Mouse (Mus musculus) adrenal gland, postnatal 25 days (tissue): ENCODE measurements around the gene Gm44973. TPM values are rescaled to one million over a fixed set of nuclear protein-coding genes. Genes with fewer than 3 reads are reported as not detected.
"Not testable (repeated sequence)": the region's sequence is repeated elsewhere in the genome, so short reads cannot be mapped to it uniquely, and the experiment has no call there.

Experiments used
- DNase-seq: peaks from one replicate; pipeline ENCODE4 v3.0.0; 2021; ENCODE audit warnings: mixed read lengths
- total RNA-seq: library from RNA; stranded (reverse); gene quantifications from 2 replicates; pipeline ENCODE4 v1.2.3, GENCODE M21; 2021

Gene Gm44973
- total RNA-seq, 1 experiment from 2014 or later = not detected

GRCm38 (mm10) chr7:5016920-5017319 is 1.6 kb downstream of the Gm44973 start:
- DNase-seq = no peak

DNA sequence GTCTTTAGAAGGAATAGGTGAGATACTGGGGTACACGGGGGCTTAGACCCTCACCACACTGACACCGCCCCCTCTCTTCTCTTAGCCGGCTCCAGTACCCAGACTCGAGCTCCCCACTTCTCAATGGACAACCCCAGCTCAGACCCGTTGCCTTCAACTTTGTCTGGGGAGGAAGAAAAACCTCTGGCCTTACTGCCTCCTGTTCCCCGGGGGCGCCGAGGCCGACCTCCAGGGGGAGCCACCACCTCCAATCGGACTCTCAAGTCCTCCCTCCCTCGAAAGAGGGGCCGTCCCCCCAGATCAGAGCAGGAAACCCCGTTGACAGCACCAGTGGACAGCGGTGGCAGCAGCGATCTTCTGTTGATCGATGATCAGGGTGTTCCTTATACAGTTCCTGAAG is 2.1 kb downstream of the Gm44973 start:
- peak; percentile 20 for DNase-seq

GRCm38 (mm10) chr7:5017931-5018330 is 2.6 kb downstream of the Gm44973 start:
- no peak for DNase-seq

- not testable (repeated sequence) for DNase-seq
These were observed 4.3 kb downstream of the Gm44973 start for GRCm38 (mm10) chr7:5019576-5019975.

DNA sequence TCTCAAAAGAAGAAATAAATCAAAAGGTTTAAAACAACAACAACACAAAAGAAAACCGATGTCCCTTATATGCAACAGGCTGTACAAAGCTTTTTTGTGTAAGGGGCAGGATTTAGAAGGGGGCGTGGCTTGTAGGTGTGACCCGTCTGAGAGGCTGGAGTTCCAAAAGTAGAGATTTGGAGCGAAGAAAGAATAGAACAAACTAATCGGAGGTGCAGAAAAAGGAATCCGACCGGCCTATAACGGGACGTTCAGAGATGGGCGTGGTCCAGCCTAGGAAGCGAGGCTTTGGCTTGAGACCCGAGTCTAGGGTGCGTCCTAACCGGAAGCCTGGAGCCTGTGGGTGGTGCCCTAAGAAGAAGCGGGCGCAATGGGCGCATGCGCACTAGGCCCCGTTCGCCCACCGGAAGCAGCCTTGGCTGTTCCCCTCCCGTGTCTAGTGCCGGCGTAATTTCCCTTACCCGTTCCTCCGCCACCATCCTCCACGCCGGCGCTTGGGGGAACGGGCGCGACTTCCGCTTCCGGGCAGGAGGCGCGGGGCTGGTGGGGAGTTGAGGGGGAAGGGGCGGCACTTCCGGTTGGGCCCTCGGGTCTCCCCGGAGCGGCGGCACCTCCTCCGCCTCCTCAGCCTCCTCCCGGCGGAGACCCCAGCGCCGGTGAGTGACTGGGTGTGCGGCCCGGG is 4.8 kb downstream of the Gm44973 start, which contains the start of the genes Zfp865 and Ccdc106:
Gene Zfp865, plus strand, starts transcription at position 377 of the 682 bp plus-strand sequence.
Gene Ccdc106, plus strand, starts transcription at position 554 of the 682 bp plus-strand sequence.
- peak; percentile 99 for DNase-seq

DNA sequence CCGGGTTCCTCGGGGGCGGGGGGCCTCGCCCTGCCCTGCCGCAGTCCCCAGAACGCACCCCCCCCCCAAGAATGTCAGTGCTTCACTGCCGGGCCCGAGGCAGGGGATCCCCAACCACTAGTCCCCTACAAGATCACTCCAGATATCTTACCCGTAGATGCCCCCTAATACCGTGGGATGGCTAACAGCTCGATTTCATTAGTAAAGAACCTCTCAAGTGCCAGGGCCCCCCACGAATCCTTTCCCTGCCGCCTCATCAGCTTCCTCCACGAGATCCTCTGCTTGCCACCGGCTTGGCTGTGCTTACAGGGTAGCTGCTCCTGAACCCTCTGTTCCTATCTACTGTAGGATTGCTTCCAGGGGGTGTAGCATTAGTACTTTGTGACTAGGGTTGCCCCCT is 5.4 kb downstream of the Gm44973 start:
- DNase-seq = no peak

- no peak for DNase-seq
These were observed 5.9 kb downstream of the Gm44973 start for GRCm38 (mm10) chr7:5021197-5021596.

GRCm38 (mm10) chr7:5029543-5029942 is 14.2 kb downstream of the Gm44973 start:
- DNase-seq = no peak

DNA sequence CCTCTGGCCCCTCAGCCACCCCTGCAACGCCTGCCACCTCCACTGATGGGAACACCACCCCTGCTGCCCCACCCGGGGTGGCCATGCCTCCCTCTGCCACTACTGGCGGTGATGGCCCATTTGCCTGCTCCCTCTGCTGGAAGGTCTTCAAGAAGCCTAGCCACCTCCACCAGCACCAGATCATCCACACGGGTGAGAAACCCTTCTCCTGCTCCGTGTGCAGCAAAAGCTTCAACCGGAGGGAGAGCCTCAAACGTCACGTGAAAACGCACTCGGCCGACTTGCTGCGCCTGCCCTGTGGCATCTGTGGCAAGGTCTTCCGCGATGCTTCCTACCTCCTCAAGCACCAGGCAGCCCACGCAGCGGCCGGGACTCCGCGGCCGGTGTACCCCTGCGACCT is 14.7 kb downstream of the Gm44973 start:
- DNase-seq = no peak

- no peak for DNase-seq
These were observed 15.4 kb downstream of the Gm44973 start for GRCm38 (mm10) chr7:5030554-5031275.

DNA sequence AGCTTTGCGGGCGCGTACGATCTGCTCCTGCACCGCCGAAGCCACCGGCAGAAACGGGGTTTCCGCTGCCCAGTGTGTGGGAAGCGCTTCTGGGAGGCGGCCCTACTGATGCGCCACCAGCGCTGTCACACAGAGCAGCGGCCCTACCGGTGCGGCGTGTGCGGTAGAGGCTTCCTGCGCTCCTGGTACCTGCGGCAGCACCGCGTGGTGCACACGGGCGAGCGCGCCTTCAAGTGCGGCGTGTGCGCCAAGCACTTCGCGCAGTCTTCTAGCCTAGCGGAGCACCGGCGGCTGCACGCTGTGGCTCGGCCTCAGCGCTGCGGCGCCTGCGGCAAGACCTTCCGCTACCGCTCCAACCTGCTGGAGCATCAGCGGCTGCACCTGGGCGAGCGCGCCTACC is 16.2 kb downstream of the Gm44973 start:
- no peak for DNase-seq

- no peak for DNase-seq
These were observed 18.5 kb downstream of the Gm44973 start, which contains the start of gene 4632433K11Rik for GRCm38 (mm10) chr7:5033818-5034217. 4632433K11Rik (plus strand) TSS chr7:5034118.

DNA sequence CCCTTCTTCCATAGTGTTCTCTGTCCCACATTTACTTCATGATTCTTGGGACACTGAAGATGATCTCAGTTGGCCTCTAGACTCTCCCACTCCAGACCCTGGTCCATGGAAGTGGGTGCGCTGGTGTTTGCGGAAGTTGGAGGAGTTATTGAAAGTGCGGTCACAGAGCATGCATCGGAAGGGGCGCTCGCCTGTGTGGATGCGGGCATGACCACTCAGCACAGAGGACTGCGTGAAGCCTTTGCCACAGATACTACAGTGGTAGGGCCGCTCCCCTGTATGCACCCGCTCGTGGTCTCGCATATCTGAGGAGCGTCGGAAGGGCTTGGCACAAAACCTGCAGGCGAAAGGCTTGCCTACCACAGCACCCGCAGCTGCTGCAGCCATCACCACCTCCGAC is 20.3 kb downstream of the Gm44973 start:
- no peak for DNase-seq

DNA sequence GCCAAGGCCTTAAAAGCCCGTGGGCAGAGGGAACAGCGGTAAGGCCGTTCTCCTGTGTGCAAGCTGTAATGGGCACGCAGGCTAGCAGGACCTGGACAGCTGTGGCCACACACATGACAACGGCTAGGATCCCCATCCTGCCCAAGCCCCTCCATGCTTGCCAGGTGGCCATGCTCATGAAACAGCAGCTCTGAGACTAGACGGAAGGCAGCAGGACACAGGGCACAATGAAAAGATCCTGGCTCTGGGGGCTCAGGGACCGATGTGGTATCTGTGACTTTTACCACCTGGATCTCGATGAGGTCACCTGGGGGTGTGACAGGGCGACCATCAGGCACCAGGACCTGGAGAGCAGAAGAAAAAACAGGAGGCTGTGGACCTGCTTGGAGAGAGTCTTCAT is 20.8 kb downstream of the Gm44973 start:
- no peak for DNase-seq

DNA sequence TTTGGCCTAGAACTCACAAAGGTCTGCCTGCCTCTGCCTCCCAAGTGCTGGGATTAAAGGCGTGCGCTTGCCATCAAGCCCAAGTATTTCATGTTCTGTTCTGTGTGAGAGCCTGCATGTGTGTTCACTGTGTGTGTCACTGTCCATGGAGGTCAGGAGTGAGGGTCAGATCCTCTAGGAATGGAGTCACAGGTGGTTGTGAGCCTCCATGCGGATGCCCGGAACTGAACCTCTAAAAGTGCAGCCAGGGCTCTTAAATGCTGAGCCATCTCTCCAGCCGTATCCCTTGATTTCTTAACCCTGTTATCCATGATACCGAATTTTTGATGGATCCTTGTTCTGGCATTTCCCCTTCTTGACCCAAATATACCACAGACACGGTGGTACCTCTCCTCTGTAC is 21.7 kb downstream of the Gm44973 start:
- no peak for DNase-seq

- no peak for DNase-seq
These were observed 22.2 kb downstream of the Gm44973 start for GRCm38 (mm10) chr7:5037467-5037866.

GRCm38 (mm10) chr7:5038109-5038732 is 22.9 kb downstream of the Gm44973 start, which contains the start of gene Zfp784:
Zfp784 (minus strand) TSS chr7:5038446.
- DNase-seq = peak; percentile 92

DNA sequence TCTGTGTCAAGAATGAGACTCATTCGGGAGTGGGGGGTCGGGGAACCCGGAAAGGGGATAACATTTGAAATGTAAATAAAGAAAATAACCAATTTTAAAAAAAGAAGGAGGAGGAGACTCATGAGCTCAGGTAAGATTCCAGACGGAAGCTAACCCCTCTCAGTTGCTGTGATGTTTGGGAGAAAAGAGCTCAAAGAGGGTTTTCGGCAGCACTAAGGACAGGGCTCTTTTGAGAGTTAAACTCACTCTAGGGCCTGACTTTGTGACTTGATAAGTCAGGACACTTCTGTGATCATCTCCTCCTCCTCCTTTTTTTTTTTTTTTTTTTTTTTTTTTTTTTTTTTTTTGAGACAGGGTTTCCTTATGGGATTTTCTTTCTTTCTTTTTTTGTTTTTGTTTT is 23.6 kb downstream of the Gm44973 start:
- no peak for DNase-seq

DNA sequence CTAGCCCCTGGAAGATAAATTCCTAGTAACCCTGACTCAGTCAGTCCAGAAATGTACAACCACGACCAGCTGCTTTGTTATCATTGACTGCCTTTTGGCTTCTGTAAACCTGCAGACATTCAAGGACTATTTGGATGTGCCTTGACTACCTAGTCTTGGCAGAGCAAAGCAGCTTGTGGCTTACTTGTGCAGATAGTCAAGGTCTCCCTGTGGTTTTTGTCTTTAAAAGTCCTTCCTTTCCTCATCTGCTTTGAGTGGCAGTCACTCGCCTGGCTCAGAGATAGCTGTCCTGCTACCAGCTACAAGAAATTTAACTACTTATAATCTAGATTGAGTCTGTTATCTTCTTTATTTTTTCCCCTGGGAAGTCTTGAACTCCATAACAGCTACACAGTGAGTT is 29.7 kb downstream of the Gm44973 start:
- DNase-seq = no peak

DNA sequence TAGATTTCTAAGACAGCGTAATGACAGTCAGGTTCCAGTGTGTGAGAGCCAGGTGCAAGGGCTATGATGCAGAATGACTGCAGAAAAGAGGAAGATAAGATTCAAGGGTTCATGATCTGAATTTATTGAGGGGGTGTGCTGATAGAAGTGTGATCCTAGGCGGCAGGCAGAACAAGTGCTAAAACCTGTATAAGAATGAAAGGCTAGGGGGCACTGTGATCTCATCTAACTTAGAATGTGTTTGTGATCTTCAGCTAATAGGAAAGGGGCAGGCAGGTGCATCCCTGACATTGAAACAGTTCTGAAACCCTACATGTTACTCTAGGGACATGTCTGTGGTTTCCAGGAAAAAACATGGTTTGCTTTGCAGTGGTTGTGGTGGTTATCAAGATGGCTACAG is 30.8 kb downstream of the Gm44973 start:
- DNase-seq = no peak

DNA sequence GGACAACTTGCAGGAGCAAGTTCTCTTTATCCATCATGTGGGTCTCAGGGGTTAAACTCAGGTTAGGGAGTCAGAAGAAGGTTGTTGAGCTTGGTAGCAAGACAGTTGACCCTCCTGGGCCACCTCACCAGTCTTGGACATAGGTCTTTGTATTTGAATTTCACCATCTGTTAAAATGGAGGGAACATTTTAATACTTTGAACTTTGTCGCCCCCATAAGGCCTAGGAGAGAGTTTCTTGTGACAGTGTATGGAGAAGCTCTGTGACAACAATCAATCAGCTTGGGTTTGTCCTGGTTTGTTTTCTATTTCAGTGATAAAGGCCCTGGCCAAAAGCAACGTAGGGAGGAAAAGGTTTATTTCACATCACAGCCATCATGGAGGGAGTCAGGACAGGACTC is 32.0 kb downstream of the Gm44973 start:
- DNase-seq = no peak

GRCm38 (mm10) chr7:5051193-5052192 is 36.2 kb downstream of the Gm44973 start, which contains the start of gene Zfp580:
Zfp580 (plus strand) TSS chr7:5051538.
- peak; percentile 78 for DNase-seq
